Mouse (Mus musculus): ENCODE measurements at regions not wholly inside any gene's neighbourhood (a gene's known extent, or its start where the extent isn't known, plus 50 kb on each side); places are given as distances from the start of the nearest gene placed in this dataset.
A peak's percentile ranks its signal among the peaks of the same experiment; 100 is the strongest.

- DNase-seq, result no peak
These were observed 282.0 kb downstream of the Gm49356 start for GRCm38 (mm10) chr15:59171120-59171519.

GRCm38 (mm10) chr15:59173452-59174245, 284.6 kb downstream of the Gm49356 start:
- DNase-seq, result no peak

- DNase-seq, result peak; percentile 29 to 46
These were observed 285.2 kb downstream of the Gm49356 start for GRCm38 (mm10) chr15:59174246-59174751.

- DNase-seq, result no peak
These were observed 285.9 kb downstream of the Gm49356 start for GRCm38 (mm10) chr15:59174893-59175531.

- DNase-seq, result no peak
These were observed 291.0 kb downstream of the Gm49356 start for GRCm38 (mm10) chr15:59180076-59180475.

GRCm38 (mm10) chr15:59184461-59184860, 295.4 kb downstream of the Gm49356 start:
- DNase-seq, result no peak

GRCm38 (mm10) chr15:59187566-59187965, 298.5 kb downstream of the Gm49356 start:
- no peak for DNase-seq

- DNase-seq, result no peak
These were observed 299.3 kb downstream of the Gm49356 start for GRCm38 (mm10) chr15:59188371-59188770.

- DNase-seq, result no peak
These were observed 301.4 kb downstream of the Gm49356 start for GRCm38 (mm10) chr15:59190511-59190910.

GRCm38 (mm10) chr15:59194421-59194820, 305.3 kb downstream of the Gm49356 start:
- no peak for DNase-seq

GRCm38 (mm10) chr15:59196351-59196750, 307.3 kb downstream of the Gm49356 start:
- DNase-seq, result no peak

- no peak for DNase-seq
These were observed 308.6 kb downstream of the Gm49356 start for GRCm38 (mm10) chr15:59197455-59198391.

- no peak for DNase-seq
These were observed 312.3 kb downstream of the Gm49356 start for GRCm38 (mm10) chr15:59201386-59201785.

GRCm38 (mm10) chr15:59201894-59202670, 313.0 kb downstream of the Gm49356 start:
- peak; percentile 9 to 37 for DNase-seq

GRCm38 (mm10) chr15:59203097-59203849, 314.2 kb downstream of the Gm49356 start:
- no peak for DNase-seq

- DNase-seq, result peak; percentile 41 to 44
These were observed 314.9 kb downstream of the Gm49356 start for GRCm38 (mm10) chr15:59203850-59204625.

GRCm38 (mm10) chr15:59205091-59205490, 316.0 kb downstream of the Gm49356 start:
- no peak for DNase-seq

GRCm38 (mm10) chr15:59205544-59205943, 316.4 kb downstream of the Gm49356 start:
- no peak for DNase-seq

GRCm38 (mm10) chr15:59206636-59207035, 317.5 kb downstream of the Gm49356 start:
- DNase-seq, result no peak

GRCm38 (mm10) chr15:59207976-59208375, 318.9 kb downstream of the Gm49356 start:
- no peak for DNase-seq

Data from thymus, postnatal 36 days (tissue).